Mouse (Mus musculus) cerebellum, adult 9-11 months (tissue): ENCODE measurements around the gene Pfkfb3.
A peak's percentile ranks its signal among the peaks of the same experiment; 100 is the strongest.
"Not testable (repeated sequence)": the region's sequence is repeated elsewhere in the genome, so short reads cannot be mapped to it uniquely, and the experiment has no call there.

Experiments
- DNase-seq: peaks from one replicate; pipeline ENCODE4 v3.0.0; 2022

Pfkfb3 gene

GRCm38 (mm10) chr2:11548508-11548907, 5.4 kb downstream of the Pfkfb3 start:
- DNase-seq: no peak

GRCm38 (mm10) chr2:11547609-11548008, 6.3 kb downstream of the Pfkfb3 start:
- DNase-seq: no peak

GRCm38 (mm10) chr2:11546091-11546490, 7.8 kb downstream of the Pfkfb3 start:
- no peak for DNase-seq

- DNase-seq: no peak
Observed at GRCm38 (mm10) chr2:11545380-11545779, 8.5 kb downstream of the Pfkfb3 start.

- DNase-seq: no peak
Observed at GRCm38 (mm10) chr2:11544342-11544741, 9.5 kb downstream of the Pfkfb3 start.

GRCm38 (mm10) chr2:11543158-11543557, 10.7 kb downstream of the Pfkfb3 start:
- no peak for DNase-seq

GRCm38 (mm10) chr2:11542640-11543039, 11.2 kb downstream of the Pfkfb3 start:
- DNase-seq: peak; percentile 64

GRCm38 (mm10) chr2:11542121-11542520, 11.8 kb downstream of the Pfkfb3 start:
- DNase-seq: no peak

- not testable (repeated sequence) for DNase-seq
Observed at GRCm38 (mm10) chr2:11541528-11541927, 12.3 kb downstream of the Pfkfb3 start.

GRCm38 (mm10) chr2:11535966-11536365, 17.9 kb downstream of the Pfkfb3 start:
- no peak for DNase-seq

- peak; percentile 88 for DNase-seq
Observed at GRCm38 (mm10) chr2:11535412-11535928, 18.4 kb downstream of the Pfkfb3 start.

- DNase-seq: peak; percentile 11
Observed at GRCm38 (mm10) chr2:11534826-11535225, 19.1 kb downstream of the Pfkfb3 start.

- no peak for DNase-seq
Observed at GRCm38 (mm10) chr2:11530101-11530500, 23.8 kb downstream of the Pfkfb3 start.

GRCm38 (mm10) chr2:11526063-11526462, 27.8 kb downstream of the Pfkfb3 start:
- no peak for DNase-seq

GRCm38 (mm10) chr2:11524736-11525135, 29.1 kb downstream of the Pfkfb3 start:
- DNase-seq: no peak

GRCm38 (mm10) chr2:11521758-11522157, 32.1 kb downstream of the Pfkfb3 start:
- DNase-seq: no peak

GRCm38 (mm10) chr2:11520786-11521185, 33.1 kb downstream of the Pfkfb3 start:
- no peak for DNase-seq

GRCm38 (mm10) chr2:11515828-11516227, 38.0 kb downstream of the Pfkfb3 start:
- DNase-seq: no peak

- no peak for DNase-seq
Observed at GRCm38 (mm10) chr2:11513057-11513967, 40.6 kb downstream of the Pfkfb3 start.

GRCm38 (mm10) chr2:11512127-11512526, 41.8 kb downstream of the Pfkfb3 start:
- DNase-seq: no peak

- DNase-seq: no peak
Observed at GRCm38 (mm10) chr2:11503736-11504135, 50.1 kb downstream of the Pfkfb3 start.

- peak; percentile 77 for DNase-seq
Observed at GRCm38 (mm10) chr2:11502901-11503431, 50.9 kb downstream of the Pfkfb3 start.

- DNase-seq: no peak
Observed at GRCm38 (mm10) chr2:11502255-11502765, 51.6 kb downstream of the Pfkfb3 start.
